Mouse (Mus musculus) ES-E14 (cell line): ENCODE results near the gene Cd96.

ENCODE experiments used
- CHD2 ChIP-seq: IDR thresholded peaks from 2 replicates; pipeline ENCODE4 v1.6.1; 2014; ENCODE audit warnings: mild to moderate bottlenecking, low read depth, low read length, inconsistent platforms
- HCFC1 ChIP-seq: IDR thresholded peaks from 2 replicates; pipeline ENCODE4 v1.6.1; 2012; ENCODE audit warnings: low read length, inconsistent platforms, borderline replicate concordance; ENCODE audit not compliant: insufficient read depth
- MAFK ChIP-seq: IDR thresholded peaks from 2 replicates; pipeline ENCODE4 v1.6.1; 2014; ENCODE audit warnings: mild to moderate bottlenecking, low read depth, low read length, inconsistent platforms; ENCODE audit not compliant: insufficient read depth
- ZC3H11A ChIP-seq: IDR thresholded peaks from 2 replicates; pipeline ENCODE4 v1.6.1; 2012; ENCODE audit warnings: low read depth, mild to moderate bottlenecking, inconsistent platforms, low read length, borderline replicate concordance

GRCm38 (mm10) chr16:46011696-46012095 is 108.4 kb downstream of the Cd96 start:
- TF ChIP-seq HCFC1 (no peak), MAFK (no peak), CHD2 (no peak), ZC3H11A (no peak)
